Mouse (Mus musculus) layer of hippocampus, adult 9-10 months (tissue): ENCODE measurements around the gene Cabp2.

Experiments used
- DNase-seq: peaks from one replicate; pipeline ENCODE4 v3.0.0; 2022; ENCODE audit warnings: low spot score

Cabp2 gene

DNA sequence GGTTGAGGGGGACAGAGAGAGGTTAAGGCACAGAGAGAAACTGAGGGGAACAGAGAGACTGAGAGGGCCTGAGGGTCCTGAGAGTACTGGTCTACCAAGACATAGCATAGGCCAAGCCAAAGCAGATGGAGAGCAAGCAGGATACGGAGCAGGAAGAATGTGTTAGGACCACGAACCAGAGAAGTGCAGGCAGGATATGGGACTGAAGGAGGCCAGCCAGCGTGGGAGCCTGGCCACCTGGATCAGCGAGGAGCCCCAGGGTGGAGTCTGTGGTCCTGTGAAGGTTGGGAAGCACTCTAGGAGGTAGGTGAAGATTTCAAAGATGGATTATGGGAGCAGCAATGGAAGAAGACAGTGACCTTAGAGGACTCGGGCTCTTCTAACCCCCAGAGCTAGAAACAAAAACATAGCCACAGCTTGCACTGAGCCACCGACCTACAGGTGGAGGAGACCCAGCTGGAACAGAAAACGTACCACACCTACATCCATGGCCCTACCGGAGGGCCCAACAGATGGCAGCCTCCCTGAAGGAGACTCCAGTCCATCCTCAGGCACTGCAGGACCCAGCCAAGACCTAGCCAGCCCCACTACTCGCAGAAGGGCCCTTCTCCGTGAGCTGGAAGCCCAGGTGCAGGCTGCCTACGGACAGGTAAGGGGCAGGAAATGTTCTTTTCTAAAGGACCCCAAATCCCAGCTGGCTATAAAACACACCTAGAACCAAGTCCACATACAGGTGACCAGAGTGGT lies 1.0 kb downstream of the Cabp2 start:
- no peak for DNase-seq

DNA sequence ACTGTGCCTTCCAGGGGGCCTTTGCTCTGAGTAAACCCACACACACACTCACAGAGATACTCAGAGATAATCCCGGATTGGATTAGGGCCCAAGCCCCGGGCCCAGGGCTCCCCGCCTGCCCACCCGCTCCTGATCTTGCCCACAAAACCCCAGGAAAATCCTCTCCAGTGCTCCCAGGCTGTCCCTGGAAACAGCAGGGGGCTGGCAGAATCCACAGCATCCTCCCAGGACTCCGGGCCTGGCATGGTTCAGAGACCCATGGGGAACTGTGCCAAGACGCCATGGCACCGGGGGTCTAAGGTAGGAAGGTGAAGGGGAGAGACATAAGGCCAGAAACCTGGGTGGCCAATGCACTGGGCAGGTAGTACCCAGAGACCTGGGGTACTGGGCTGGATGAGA lies 1.9 kb downstream of the Cabp2 start:
- no peak for DNase-seq

DNA sequence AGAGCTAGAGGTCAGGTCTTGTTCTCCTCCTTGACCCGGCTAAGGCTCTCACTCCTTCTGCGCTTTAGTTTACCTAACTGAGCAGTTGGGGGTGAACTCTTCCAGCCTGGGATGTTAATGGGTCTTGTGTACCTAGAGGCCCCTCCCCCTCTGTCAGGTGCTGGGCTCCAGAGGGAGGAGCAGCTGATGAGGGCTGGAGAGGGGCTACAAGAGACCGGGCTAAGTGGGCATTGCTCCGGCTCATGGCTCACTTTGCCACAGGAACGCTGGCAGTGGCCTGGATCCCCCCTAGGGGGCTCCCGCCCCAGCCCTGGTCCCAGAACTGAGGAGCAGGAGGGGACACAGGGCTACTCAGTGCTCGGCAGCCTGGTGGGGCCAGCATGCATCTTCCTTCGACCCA lies 2.4 kb downstream of the Cabp2 start:
- no peak for DNase-seq

DNA sequence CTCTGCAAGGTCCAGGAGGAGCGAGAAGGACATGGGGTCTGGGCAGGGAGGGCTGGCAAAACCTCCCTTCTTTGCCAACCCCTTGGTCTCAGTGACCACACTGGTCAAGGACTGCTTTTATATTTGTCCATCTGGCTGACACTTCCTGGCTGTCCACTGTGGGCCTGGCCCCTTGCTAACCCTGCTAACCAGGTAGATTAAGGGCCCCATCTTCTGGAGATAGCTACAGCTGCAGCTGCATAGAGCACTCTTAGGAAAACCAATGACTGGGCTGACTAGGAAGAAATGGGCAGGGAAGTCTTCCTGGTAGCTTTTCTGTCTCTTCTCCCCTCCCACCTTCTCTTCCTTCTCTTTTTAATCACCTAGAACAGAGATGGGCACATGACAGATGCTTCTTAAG lies 3.6 kb downstream of the Cabp2 start:
- no peak for DNase-seq

DNA sequence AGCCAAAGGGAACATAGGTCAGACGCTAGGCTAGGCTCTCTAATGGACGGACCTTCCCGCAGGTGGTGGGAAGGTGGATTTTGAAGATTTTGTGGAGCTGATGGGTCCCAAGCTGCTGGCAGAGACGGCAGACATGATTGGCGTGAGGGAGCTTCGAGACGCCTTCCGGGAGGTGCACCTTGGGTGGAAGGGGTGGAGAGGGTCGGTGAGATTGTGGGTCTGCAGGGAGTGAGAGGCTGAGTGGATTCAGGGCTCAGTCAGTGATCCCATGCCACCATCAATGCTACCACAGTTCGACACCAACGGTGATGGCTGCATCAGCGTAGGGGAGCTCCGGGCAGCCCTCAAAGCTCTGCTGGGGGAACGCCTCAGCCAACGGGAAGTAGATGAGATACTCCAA lies 4.8 kb downstream of the Cabp2 start:
- DNase-seq, result no peak

DNA sequence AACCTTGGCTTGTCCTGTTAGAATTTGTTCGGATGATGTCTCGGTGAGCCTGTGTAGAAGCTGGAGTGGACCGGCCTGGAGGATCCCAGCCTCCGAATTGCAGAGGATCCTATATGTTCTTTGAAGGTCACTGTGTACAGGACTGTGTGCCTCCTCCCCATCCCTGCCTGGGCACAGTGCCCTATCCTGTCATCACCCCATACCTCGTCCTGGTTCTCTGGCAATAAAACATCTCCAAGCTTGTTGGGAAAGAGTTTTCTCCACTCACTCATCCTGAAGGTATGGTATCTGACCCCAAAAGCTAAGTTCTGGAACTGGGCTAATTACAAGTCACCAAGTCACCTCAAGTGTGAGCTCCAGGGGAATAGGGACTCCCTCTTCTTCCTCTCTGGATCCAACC lies 5.7 kb downstream of the Cabp2 start:
- DNase-seq, result no peak

DNA sequence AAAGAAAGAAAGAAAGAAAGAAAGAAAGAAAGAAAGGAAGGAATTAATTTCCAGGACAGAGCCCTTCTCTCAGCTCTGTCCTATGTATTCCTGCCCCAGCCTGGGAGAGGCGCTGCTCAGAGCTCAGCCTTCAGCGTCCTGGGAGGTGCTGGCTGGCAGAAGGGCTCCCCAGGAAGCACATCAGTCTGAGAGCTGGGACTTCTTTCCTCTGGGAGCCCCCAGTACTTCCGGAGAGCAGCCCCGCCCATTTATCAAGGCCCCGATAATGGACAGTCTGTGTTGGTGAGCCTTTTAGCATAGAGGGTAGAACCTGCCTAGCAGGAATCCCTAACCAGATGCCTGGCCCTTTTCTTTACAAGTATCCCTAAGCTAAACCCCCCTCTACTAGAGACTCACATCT lies 6.8 kb downstream of the Cabp2 start:
- no peak for DNase-seq

DNA sequence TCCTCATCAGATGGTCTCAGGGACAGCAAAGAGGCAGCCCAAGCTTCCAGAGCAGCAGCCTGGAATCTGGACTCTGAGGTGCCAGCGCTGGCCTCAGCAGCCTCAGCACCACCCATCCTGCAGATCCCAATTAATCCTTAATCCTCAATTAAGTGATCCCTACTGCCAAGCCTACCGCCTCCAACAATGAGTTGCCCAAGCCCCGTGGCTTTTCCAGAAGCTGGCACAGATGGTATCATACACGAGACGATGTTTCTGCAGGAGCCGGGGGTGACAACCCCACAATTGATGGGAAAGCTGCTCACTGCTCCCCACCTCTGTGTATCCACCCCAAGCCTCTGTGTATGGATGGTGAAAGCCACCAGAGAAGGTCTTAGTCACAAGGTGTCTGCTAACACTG lies 7.8 kb downstream of the Cabp2 start:
- DNase-seq, result no peak

DNA sequence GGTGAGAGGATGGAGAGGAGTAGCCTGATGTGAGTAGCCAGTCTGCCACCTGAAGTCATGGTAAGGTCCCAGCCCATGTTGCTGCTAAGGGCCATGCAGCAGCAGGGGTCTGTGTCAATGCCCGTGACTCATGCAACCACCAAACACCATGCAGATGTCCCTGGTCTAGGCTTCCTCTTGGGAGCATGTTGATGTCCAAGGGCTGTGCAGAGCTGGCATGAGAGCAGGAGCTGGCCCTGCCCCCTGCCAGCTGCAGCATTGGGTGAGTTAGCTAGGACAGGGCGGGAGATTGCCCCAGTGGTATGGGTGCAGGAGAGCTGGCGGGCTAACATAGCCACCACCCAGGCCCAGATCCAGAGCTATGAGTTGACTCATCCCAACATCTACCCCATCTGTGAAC lies 9.1 kb downstream of the Cabp2 start:
- no peak for DNase-seq

DNA sequence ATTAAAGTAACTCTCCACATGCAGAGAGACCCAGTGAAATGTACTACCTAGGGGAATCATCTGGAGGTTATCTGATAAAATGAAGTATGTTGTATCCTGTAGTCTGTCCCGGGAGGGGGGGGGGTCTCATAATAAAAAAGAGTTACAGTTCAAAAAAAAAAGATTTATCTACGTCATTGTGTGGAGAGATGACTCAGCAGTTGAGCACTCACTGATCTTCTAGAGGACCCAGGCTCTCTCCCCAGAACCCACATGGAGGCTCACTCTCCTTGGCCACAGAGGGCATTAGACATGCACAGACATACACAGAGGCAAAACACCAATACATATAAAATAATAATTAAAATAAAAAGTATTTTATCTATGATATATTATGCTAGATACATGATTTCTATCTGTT lies 10.0 kb downstream of the Cabp2 start:
- no peak for DNase-seq

DNA sequence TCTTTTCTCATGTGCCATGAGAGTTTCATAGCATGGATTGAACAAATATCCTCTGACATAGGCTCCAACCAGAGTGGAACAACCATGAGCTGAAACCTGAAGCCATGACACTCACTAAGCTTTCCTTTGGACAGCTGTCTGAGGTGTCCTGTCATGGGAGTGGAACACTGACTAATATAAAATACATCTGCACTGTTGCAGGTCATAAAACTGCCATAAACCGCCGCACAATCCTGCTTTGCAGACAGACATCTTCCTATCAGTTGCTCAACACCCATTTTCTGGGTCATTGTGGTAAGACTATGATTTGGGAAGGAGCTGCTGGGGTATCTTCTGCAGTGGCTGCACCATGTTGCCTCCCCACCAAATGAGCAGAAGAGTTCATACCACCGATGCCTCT lies 11.4 kb downstream of the Cabp2 start:
- no peak for DNase-seq

DNA sequence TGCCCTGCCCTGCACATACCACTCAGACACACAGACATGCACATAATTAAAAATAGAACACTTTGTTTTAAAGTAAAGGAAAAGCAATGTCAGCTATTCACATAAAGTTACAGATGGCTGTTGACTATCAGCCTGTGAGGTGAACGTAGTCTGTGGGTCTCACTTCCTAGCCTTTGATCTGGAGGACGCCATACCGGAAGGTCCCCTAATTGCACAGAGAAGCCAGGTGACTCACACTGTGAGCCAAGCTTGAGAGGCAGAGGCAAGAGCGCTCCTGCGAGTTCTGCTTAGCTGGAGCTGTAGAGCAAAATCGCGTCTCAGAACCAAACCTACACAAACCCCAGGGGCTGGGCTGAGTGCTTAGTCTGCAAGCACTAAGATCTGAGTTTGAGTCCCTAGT lies 12.4 kb downstream of the Cabp2 start:
- DNase-seq, result no peak

DNA sequence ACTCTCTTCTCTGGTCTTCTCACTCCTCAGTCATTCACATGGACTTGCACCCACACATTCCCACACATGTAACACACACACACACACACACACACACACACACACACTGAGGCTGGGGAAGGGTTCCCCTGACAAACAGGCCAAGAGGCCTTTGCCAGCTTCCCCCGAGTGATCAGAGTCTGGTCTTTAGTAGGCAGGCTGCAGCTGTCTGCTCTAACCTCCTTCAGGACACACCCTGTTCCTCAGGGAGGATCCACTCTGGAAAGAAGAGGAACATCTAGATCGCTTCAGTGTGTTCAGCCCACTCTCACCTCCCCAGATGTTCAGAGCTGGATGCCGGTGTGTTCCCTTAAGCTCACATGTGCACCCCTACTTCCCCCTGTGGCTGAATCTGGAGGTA lies 13.0 kb downstream of the Cabp2 start:
- DNase-seq, result no peak

DNA sequence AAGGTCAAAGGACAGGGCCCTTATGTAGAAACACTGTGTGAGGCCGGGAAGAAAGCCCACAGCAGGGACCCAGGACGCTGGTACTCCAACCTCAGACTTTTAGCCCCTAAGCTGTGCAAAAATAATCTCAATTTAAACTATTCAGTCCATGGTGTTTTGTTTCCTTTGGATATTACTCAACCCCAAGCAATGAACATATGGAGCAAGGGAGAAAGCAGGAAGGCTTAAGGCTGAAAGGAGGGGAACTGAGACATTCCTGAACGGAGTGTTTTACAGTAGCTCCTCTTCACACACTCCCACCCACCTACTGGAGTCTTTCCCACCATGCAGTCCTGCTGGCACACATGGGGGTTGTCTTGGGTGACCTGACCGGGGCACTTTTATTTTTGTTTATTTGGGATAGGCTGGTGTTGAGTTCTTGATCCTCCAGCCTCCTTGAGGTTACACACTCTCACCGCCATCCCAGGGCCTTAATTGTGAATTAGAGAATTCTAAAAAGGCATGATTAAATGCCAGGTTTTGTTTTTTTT lies 13.5 kb downstream of the Cabp2 start:
- DNase-seq, result no peak

DNA sequence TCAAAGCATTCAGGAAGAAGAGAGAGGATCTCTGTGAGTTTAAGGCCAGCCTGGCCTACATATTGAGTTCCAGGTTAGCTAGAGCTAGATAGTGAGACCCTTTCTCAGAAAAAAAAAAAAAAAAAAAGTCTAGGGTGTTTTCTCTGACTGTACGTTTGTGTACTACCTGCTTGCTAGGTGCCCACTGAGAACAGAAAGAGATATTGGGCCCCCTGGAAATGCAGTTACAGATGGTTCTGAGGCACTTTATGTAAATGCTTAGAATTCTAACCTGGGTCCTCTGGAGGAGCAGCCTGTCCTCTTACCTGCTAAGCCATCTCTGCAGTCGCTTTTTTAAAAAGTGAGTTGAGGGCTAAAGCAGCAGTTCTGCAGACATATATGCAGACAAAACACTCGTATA lies 14.4 kb downstream of the Cabp2 start:
- DNase-seq, result no peak

DNA sequence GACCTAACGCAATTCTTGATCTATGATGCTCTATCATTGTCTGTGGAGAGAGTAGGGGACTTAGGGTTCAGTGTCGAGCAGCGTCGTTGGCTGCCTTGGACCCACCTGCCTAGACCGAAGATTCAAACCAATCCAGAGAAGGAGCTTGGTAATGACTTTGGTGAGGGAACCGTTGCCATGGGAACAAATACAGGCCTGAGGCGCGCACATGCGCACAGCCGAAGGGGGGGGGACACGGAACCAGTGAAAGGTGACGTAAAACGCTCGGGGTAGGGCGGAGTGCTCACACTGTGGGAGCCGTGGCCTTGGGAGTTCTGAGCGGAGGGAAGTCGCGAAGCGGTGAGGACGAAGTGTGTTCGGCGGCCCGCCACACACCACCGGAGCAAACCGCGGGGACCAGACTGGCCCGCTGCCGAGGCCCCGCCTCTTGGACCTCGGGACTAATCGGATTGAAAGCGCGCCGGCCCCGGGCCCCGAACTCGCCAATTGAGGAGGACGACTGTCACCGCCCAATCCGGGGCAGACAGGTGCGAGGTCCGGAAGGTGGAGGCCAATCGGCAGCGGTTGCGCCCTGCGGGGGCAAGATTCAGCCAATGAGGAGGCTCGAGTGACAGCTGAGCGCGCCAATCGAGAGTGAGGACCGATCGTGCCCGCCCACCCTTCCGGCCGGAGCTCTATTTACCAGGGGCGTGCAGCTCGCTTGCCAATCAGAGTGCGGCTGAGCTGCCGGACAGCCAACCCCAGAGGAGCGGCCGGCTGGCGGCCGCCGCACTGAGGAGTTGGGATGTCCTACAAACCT lies 15.5 kb downstream of the Cabp2 start, which contains the start of gene Cdk2ap2:
Gene Cdk2ap2 (plus strand): TSS at position 541 of the 799 bp plus-strand sequence.
- DNase-seq, result peak; percentile 100

DNA sequence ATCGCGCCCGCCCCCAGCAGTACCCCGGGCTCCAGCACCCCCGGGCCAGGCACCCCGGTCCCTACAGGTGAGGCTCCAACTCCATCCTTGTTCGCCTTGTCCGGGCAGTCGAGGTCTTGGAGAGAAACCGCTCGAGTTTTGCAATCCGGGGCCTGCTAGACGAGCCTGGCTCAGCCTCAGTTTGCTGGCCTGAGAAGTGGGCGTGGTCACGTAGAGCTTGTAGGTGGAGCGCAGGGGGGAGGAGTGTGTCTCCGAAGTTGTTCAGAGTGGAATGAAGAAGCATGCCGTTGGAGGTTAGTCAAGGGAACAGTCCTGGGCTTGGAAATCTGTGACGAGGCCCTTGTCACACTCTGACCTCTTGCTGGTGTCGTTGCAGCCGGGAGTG lies 16.1 kb downstream of the Cabp2 start:
- peak; percentile 51 for DNase-seq

DNA sequence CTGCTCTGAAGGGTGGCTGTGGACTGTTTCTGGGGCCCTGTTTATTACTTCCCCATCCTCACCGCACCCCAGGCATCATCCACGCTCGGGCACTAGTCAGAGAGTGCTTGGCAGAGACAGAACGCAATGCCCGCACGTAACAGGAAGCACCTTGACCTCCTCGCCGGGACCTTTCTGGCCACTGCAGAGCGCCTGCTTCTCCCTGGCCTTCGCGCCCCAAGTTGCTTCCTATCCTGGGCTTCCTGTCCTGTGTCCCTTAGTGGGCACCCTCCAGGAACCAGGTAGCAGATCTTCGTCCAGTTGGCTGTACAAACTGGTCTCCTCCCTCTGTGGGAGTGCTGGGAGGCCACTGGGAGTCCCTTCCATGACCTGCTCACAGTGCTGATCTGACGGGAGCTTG lies 17.0 kb downstream of the Cabp2 start:
- no peak for DNase-seq

DNA sequence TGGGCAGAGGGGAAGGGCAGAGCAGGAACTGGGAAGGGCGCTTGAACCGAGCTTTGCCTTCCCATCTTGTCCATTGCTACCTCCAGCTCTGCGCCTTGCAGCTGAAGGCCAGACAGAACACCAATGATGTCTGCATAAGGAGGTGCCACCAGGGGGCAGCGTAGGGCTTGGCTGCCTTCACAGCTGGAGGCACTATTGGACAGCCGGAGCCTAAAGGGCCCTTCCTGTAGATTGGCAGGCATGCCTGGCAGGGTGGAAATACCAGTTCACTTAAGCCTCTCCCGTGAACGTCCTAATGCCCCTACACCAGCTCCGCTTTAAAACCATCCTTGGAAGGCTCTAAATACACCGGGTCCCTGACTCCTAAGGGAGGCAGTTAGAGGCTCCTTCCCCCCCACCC lies 17.7 kb downstream of the Cabp2 start:
- peak; percentile 87 for DNase-seq

DNA sequence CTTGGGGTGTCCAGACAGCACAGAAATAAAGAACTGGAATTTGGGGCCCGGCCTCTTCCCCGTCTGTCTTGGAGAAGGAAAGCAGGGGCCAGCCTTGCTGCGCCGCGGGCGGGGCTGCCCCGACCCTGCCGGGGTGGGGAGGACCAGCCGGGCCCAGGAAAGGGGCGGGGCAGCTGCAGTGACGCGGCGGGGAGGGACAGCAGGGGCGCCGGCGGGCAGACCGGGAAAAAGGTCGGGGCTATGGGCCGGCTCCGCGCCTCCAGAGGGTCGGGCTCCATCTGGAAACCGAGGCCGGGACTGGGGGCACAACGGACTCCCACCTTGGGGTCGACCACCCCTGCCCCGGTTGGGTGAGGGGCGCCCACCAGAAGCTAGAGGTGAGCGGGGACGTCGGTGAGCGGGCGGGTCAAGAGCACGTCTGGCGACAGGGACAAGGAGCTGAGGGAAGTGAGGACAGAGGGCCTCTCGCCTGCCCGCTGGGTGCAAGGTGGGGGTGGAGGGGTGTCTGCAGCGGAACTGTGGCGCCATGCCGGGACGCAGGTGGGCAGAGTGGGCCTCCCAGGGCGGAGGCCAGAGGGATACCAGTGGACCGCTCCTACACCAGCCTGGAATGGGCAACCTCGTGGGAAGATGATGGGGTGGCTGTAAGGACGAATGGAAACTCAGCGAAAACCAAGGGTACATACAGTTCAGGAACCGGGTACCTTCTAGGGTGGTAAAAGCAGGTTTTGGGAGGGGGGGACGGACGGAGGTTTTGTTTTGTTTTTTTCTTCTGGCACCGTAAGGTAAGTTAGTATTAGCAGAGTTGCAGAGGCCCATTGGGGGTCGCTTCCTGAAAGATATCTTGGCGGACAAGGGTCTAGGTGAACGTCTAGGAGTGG lies 18.7 kb downstream of the Cabp2 start, which contains the start of gene Pitpnm1:
Gene Pitpnm1 (plus strand): TSS at position 162 of the 881 bp plus-strand sequence.
- no peak for DNase-seq

DNA sequence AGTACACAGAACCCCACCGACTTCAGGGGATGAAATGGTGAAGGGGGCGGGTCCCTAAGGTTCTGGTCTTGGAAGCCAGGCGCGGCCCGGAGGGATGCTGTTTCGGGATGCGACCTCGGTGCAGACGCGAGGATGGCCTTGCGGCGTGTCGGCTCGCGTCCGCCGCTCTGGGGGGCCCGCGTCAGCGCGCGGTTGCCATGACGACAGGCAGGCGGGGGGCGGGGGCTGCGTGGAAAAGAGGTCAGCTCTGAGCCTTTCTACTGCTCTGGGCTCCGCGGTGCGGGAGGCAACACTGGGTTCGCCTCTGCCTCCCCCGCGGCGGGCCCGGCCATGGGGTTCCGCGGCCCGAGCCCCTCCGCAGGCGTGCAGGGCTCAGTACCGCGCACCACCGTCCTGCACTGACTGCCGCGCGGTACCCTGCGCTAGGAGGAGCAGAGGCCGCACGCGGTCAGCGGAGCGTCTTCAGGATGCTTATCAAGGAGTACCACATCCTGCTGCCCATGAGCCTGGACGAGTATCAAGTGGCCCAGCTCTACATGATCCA lies 19.4 kb downstream of the Cabp2 start:
- DNase-seq, result no peak

DNA sequence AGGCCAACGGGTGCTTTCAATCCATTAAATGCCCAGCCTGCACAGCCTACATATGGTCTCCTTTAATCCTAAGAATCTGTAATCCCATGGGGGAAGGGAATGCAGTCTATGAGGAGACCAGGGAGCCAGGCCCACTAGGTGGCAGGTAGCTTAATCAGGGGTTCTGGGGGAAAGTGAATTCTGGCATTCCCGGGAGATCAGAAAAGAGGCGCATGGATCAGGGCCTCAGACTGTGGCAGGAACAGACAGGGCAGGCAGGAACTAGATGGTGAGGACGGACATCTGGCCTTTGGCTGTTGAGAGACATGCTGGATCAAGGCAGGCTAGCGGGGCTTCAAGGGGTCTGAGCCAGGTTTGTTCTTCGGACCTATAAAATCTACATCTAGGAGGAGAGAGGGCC lies 20.1 kb downstream of the Cabp2 start:
- no peak for DNase-seq
